Mouse (Mus musculus) erythroblast, embryonic 14.5 days (primary cell): ENCODE measurements around the gene Prr9.

Experiments used
- GATA1 ChIP-seq: IDR thresholded peaks from 2 replicates; pipeline ENCODE4 v1.6.1; 2012; ENCODE audit warnings: low read length, inconsistent platforms, mixed read lengths
- TAL1 ChIP-seq: IDR thresholded peaks from 3 replicates; pipeline ENCODE4 v1.6.1; 2012; ENCODE audit warnings: low read length, inconsistent platforms, mixed read lengths

- TF ChIP-seq GATA1: no peak
- TF ChIP-seq TAL1: no peak
Measured at GRCm38 (mm10) chr3:92150631-92151277, 27.0 kb upstream of the Prr9 start.
